Mouse (Mus musculus) heart, adult 11 months (tissue): ENCODE measurements around the gene Gm36079.
"Not testable (repeated sequence)": the region's sequence is repeated elsewhere in the genome, so short reads cannot be mapped to it uniquely, and the experiment has no call there.

Experiments used
- DNase-seq: peaks from one replicate; pipeline ENCODE4 v3.0.0; 2022

The Gm36079 gene

DNA sequence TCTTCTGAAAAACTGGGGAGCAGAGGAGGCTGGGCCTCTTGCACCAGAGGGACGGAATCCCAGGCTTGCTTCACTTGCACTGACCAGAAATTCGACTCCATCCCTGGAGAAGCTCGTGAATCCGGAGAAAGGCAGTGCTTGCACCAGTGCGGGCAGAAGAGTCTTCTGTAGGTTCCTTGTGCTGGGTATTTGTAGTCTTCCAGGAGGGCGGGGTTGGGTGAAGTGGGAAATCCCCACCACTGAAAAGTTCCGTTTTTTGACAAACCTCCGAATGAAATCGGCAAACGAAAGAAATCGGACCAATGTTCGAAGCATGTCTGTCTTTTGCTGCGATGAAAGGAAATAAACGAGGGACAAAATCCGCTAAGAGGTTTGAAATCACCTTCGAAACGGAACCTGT lies at the start of gene Gm36079:
TSS of gene Gm36079 (minus strand) at position 101 of the 400 bp plus-strand sequence.
- not testable (repeated sequence) for DNase-seq

DNA sequence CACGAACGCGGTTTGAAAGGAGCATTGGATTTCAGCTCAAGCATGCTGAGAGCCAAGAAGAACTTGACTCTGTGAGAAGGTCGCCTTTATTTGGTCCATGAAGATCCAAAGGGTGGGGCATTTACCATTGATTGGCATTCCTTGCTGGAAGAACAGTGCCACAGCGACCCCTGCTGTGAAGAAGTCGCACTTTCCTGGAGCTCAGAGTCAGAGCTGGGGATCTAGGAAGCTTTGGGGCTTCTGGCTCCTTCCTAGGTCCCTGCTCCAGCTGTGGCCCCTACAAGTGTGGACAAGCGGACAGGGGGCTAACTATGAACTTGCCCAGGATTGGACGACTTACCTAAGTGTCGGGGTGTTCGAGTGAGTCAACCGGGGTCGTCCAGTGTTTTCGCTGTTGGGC lies 44.1 kb upstream of the Gm36079 start:
- DNase-seq, result not testable (repeated sequence)

DNA sequence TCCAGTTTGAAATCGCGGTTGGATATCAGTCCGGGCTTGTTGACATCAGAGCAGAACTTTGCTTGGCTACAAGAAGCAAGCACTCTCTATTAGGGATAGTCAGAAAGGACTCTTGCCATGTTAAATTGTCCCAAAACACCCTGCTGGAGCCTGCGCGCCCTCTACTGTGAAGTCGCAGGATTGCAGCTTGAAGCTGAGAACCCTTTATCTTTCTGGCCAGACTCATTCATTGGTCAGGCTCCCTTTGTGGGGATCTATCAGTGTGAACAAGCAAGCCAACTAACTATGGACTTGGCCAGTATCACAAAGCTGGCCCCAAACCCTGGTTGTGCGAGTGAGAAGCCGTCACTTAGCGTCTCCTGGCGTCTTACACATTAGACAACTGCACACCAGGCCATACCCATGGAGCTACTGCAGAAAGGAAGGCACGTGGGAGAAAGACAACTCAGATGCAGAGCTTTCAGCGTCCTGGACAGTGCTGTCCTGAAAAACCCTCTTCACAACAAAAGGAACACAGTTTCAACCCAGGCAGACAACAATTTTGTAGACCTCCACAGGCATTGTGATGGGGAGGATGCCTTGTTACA lies 43.3 kb upstream of the Gm36079 start:
- DNase-seq, result not testable (repeated sequence)

DNA sequence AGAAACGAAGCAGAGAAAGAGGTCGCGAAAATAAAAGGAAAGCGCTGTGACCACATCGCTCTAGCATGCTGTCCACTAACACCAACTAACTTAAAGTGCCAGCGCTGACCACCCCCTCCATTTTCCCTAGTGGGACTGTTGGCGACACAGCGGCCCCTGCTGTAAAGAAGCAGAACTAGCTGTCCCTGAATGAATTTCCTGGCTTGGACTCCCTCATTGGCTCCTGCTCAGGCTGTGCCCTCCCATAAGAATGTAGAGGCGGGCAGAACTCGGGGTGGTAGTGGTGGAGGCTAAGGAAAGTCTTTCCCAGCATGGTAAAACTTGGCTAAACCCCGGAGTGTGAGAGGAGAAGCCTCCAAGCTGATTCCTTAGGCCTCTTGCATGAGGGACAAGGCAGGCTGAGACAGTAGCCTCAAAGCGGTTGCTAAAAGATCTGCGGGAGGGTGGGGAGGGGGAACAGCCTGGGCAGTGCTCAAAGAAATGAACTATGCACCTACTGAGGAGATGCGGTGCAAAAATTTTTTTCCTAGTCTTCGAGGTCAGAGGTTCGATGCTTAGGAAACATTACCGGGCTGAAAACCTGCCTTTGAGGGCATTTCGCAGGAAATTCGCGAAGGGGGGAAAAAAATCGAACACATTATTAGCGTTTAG lies 36.8 kb upstream of the Gm36079 start:
- not testable (repeated sequence) for DNase-seq

DNA sequence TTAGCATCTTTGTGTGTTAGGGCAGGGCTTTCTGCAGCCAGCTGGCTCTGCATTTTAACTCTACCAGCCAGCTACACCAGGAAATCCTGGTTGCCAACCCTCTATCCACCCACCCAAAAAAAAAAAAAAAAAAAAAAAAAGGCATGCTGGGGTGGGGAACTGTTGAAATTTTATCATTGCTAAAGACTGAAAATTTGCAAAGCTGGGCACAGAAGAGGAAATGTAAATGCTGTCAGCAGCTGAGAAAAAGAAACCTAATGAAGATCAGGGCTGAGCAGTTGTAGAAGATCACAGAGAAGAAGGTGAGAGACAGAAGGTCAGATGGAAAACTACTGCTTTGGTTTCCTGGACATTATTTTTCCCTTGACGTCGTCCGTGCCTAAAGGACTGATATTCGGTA lies 36.1 kb upstream of the Gm36079 start:
- not testable (repeated sequence) for DNase-seq

DNA sequence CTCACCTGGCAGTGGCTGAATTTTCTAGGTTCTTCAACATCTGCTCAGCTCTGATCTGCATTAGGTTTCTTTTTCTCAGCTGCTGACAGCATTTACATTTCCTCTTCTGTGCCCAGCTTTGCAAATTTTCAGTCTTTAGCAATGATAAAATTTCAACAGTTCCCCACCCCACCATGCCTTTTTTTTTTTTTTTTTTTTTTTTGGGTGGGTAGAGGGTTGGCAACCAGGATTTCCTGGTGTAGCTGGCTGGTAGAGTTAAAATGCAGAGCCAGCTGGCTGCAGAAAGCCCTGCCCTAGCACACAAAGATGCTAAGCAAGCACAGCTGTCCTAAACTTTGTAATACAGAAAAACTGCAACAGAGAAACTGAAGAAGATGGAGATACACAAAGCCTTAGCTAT lies 25.3 kb upstream of the Gm36079 start, which contains the start of gene Gm21188:
TSS of gene Gm21188 (minus strand) at position 110 of the 400 bp plus-strand sequence.
- not testable (repeated sequence) for DNase-seq

DNA sequence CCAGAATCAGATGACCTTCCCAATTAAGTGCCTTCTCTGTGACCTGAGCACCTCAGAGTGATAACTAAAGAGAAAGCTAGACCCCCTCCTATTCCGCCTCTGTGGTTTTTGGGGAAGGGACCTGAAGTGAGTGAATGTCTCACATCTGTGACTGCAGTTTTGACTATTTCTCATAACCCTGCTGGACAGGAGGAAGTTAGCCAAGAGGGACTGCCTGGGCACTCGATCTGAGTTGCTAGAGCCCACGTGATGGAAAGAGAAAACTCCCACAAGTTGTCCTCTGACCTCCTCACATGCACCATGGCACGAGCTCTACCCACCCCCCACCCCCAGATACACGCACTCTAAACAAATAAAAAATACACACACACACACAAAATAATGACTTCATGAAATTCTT lies 21.8 kb upstream of the Gm36079 start:
- not testable (repeated sequence) for DNase-seq

DNA sequence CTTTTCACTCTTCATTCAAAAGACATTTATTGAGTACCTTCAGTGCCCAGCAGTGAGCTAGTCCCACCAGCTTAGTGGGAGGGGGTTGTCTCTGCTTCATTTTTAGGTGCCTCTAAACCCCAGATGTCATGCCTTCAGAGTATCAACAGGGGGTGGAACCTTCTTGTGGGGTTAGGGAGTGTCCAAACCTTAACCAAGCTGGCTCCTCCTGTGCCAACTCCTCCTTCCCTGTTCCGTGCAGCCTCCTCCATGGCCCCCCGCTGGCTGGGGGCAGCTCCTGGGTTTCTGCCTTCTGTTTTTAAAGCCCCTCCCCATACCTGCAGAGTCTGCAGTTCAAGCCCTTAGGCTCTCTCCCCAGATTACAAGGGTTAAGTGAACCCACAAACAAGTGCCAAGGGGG lies 21.4 kb upstream of the Gm36079 start:
- not testable (repeated sequence) for DNase-seq

DNA sequence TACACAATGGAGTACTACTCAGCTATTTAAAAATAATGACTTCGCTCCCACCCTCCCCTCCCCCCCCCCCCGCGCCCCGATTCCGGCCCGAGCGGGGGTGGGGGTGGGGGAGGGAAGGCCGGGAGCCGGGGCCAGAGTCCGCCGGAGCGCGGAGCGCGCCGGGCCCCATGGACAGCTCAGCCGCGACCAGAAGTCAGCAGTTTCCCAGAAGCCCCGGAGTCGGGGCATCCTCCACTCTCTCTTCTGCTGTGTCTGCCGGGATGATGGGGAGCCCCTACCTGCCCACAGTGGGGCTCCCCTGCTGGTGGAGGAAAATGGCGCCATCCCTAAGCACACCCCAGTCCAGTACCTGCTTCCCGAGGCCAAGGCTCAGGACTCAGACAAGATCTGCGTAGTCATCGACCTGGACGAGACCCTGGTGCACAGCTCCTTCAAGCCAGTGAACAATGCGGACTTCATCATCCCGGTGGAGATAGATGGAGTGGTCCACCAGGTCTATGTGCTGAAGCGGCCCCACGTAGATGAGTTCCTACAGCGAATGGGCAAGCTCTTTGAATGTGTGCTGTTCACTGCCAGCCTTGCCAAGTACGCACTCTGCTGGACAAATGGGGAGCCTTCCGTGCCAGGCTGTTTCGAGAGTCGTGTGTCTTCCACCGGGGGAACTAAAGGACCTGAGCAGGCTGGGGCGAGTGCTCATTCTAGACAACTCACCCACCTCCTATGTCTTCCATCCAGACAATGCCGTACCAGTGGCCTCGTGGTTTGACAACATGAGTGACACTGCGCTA lies 19.8 kb upstream of the Gm36079 start:
- peak; percentile 72 for DNase-seq

DNA sequence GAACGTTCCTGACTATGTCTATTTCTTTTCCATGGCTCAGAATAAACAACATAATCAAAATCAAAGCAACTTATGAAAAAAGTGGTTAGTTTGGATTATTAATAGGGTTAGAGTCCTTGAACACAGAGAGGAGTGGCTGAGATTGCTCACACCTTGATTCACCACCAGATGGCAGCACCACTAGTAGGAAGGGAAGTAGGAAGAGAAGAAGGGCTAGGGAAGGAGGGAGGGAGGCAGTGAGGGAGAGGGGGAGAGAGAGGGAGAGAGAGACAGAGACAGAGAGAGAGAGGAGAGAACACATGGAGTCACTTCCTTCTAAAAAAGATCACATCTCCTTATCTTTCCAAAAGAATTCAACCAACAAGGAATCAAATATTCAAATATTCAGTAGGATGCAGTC lies 14.3 kb upstream of the Gm36079 start:
- not testable (repeated sequence) for DNase-seq

DNA sequence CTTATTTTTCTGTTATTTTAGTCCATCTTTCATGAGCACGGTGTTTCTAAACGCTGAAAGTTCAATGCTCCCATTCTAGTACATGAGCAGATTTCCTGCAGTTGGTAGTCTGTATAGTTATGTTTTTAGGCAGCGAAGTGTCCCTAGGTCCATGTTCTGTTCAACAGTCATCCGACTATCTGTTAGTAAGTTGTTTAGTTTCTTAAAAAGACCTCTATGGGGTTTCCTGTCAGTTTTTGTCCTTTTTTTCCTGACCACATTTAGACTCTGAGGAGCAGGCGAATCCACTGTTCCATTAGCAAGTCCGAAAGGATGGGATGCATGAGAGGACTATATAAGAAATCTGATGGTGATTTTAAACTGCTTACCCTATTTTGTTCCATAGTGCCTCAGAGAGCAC lies 11.1 kb upstream of the Gm36079 start:
- DNase-seq, result not testable (repeated sequence)

DNA sequence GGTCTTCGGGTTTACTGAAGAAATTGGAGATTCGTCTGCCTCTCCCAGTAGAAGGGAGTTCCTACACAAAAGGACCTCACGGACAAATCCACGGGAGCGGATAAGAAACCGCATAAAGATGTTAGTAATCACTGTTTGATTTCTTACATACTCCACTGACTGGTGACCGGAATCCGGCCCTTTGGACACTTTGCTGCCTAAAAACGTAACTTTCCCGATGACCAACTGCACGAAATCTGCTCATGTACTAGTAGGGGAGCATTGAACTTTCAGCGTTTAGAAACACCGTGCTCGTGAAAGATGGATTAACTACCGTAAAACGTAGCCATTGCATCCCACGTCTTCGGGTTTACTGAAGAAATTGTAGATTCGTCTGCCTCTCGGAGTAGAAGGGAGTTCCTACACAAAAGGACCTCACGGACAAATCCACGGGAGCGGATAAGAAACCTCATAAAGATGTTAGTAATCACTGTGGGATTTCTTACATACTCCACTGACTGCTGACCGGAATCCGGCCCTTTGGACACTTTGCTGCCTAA lies 9.8 kb upstream of the Gm36079 start:
- DNase-seq, result not testable (repeated sequence)

DNA sequence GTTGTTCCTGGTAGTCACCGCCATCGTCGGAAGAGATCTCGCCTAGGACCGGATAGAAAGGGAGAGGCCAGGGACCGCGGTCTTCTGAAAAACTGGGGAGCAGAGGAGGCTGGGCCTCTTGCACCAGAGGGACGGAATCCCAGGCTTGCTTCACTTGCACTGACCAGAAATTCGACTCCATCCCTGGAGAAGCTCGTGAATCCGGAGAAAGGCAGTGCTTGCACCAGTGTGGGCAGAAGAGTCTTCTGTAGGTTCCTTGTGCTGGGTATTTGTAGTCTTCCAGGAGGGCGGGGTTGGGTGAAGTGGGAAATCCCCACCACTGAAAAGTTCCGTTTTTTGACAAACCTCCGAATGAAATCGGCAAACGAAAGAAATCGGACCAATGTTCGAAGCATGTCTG lies 8.3 kb upstream of the Gm36079 start:
- DNase-seq, result peak; percentile 90

DNA sequence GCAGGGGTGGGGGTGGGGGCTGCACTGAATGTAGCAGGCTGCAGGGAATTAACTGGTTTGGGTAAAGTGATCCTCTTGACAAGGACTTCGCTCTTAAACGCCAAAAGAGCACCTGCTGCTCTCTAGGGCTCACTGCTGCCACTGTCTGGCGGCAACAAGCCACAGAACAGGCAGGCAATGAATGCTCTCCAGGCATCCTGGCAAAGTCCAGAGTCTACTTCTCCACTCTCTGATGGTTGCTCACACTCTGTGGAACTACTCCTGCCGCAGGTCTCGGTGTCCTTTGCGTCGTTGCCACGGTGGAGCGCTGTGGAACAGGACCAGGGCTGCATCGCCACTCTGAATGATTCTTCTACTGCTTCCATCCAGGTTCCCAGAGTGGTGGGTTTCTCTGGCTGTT lies 7.8 kb upstream of the Gm36079 start:
- DNase-seq, result not testable (repeated sequence)

DNA sequence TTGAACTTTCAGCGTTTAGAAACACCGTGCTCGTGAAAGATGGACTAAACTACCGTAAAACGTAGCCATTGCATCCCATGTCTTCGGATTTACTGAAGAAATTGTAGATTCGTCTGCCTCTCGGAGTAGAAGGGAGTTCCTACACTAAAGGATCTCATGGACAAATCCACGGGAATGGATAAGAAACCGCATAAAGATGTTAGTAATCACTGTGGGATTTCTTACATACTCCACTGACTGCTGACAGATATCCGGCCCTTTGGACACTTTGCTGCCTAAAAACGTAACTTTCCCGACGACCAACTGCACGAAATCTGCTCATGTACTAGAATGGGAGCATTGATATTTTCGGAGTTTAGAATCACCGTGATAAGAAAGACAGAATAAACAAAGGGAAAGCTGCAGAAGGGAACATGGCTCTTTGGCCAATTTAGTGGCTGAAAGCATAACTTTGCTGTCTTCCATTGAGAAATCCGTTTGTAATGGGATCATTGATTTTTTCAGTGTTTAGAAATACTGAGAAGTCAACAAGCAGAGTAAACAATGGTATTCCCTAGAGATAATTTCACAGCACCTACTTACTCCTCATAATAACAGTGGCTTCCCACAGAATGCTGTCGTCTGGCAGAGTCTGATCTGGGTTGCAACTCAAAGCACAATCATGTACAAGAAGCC lies 6.8 kb upstream of the Gm36079 start:
- peak; percentile 84 for DNase-seq

DNA sequence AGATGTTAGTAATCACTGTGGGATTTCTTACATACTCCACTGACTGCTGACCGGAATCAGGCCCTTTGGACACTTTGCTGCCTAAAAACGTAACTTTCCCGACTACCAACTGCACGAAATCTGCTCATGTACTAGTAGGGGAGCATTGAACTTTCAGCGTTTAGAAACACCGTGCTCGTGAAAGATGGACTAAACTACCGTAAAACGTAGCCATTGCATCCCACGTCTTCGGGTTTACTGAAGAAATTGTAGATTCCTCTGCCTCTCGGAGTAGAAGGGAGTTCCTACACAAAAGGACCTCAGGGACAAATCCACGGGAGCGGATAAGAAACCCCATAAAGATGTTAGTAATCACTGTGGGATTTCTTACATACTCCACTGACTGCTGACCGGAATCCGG lies 4.9 kb upstream of the Gm36079 start:
- DNase-seq, result peak; percentile 79

DNA sequence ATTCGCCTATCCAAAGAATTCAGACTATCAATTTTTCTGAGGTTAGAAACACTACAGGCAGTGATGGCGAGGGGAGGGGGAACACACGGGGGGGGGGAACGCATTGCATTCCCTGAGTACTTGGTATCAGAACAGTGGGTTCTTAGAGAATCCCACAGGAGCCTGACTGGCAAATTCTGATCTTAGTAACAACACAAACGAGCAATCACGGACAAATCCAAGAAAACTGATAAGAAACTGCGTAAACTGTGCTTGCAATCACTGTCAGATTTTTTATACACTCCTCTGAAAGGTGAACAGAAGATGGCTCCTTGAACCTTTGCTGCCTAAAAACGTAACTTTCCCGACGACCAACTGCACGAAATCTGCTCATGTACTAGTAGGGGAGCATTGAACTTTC lies 557 bp upstream of the Gm36079 start:
- DNase-seq, result not testable (repeated sequence)

DNA sequence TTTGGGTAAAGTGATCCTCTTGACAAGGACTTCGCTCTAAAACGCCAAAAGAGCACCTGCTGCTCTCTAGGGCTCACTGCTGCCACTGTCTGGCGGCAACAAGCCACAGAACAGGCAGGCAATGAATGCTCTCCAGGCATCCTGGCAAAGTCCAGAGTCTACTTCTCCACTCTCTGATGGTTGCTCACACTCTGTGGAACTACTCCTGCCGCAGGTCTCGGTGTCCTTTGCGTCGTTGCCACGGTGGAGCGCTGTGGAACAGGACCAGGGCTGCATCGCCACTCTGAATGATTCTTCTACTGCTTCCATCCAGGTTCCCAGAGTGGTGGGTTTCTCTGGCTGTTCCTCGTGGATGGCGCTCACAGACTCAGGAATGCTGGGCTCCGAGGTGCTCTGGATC lies 438 bp downstream of the Gm36079 start:
- DNase-seq, result not testable (repeated sequence)

DNA sequence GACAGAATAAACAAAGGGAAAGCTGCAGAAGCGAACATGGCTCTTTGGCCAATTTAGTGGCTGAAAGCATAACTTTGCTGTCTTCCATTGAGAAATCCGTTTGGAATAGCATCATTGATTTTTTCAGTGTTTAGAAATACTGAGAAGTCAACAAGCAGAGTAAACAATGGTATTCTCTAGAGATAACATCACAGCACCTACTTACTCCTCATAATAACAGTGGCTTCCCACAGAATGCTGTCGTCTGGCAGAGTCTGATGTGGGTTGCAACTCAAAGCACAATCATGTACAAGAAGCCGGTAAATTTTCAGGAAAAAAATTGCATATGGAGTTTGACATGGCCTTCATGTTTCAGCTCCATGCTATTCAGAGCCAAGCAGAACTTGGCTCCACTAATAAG lies 1.2 kb downstream of the Gm36079 start:
- peak; percentile 89 for DNase-seq

DNA sequence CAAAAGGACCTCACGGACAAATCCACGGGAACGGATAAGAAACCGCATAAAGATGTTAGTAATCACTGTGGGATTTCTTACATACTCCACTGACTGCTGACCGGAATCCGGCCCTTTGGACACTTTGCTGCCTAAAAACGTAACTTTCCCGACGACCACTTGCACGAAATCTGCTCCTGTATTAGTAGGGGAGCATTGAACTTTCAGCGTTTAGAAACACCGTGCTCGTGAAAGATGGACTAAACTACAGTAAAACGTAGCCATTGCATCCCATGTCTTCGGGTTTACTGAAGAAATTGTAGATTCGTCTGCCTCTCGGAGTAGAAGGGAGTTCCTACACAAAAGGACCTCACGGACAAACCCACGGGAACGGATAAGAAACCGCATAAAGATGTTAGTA lies 1.8 kb downstream of the Gm36079 start:
- DNase-seq, result not testable (repeated sequence)

DNA sequence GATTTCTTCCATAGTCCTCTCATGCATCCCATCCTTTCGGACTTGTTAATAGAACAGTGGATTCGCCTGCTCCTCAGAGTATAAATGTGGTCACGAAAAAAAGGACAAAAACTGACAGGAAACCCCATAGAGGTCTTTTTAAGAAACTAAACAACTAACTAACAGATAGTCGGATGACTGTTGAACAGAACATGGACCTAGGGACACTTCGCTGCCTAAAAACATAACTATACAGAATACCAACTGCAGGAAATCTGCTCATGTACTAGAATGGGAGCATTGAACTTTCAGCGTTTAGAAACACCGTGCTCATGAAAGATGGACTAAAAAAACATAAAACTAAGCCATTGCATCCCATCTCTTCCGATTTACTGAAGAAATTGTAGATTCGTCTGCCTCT lies 2.2 kb downstream of the Gm36079 start:
- DNase-seq, result not testable (repeated sequence)

DNA sequence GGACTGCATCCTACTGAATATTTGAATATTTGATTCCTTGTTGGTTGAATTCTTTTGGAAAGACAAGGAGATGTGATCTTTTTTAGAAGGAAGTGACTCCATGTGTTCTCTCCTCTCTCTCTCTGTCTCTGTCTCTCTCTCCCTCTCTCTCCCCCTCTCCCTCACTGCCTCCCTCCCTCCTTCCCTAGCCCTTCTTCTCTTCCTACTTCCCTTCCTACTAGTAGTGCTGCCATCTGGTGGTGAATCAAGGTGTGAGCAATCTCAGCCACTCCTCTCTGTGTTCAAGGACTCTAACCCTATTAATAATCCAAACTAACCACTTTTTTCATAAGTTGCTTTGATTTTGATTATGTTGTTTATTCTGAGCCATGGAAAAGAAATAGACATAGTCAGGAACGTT lies 5.3 kb downstream of the Gm36079 start:
- DNase-seq, result not testable (repeated sequence)
